Mouse (Mus musculus) right cerebral cortex, postnatal 25 days (tissue): ENCODE measurements at regions not wholly inside any gene's neighbourhood (a gene's known extent, or its start where the extent isn't known, plus 50 kb on each side); places are given as distances from the start of the nearest gene placed in this dataset.

ENCODE experiments used
- DNase-seq: peaks from one replicate; pipeline ENCODE4 v3.0.0; 2022

DNA sequence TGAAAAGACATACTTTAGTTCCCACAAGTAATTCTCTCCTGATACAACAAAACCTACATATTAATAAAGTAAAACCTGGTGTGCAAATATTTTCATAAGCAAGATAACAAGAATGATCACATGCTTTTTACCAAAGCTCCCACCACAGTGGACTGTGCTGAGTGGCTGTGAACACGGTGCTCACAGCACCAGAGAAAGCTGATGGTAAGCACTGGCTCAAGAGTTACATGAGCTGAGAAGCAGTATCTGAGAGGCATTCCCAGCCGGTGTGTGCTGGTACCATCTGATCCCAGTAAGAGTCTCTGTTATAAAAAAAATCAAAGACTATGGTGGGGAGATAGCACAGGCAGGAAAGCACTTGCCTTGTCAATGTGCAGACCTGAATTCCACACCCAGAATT lies 443.5 kb upstream of the Nrp1 start:
- no peak for DNase-seq

DNA sequence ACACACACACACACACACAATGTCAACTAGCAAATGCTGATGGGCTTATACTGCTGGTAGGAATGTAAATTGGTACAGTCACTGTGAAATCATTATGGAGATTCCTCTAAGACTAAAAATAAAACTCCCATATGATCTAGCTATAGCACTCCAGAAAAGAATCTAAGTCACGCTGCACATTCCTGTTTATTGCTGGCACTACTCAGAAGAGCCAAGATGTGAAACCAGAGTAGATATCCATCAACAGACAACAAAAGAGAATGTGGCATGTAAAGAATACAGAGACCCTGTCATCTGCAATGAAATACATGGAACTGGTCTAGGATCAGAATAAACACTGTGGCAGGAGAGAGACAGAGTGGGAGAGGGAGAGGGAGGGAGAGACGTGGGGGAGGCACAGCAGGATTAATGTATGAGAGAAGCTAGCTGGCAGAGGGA lies 442.8 kb upstream of the Nrp1 start:
- DNase-seq, result peak; percentile 28

DNA sequence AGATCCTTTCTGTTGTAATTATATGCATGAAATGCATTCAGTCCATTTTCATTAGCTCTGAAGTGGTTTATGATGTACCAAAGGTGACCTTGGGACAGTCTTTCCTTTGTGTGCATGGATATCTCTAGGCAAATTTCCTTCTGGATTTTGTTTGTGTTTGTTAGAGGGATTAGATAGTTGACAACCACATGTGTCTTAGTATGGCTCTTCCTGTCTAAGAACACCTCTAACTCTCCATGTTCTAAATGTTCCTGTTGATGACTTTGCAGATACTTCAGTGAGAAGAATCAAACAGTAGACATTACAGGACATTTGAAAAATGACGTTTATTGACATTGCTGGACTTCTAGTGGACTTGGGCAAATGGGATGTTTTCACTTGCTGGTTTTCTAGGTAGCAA lies 436.5 kb upstream of the Nrp1 start:
- DNase-seq, result no peak

DNA sequence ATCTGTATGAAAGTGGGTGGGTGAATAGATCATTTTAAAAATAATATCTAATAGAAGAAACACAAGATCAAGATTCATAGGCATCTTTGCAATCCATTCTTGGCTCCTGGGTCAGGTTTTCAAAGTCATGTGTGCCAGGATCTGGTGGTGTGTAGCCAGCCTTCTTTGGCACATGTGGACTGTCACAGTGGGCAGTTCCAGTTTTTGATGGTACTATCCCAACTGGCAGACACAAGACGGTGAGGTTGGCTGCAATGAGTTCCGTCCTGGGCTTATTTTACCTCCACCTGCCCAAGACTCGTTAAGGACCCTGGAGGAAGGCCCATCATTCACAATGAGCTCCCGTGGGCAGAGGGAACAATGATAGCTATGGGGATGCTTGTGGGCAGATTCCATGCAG lies 435.1 kb upstream of the Nrp1 start:
- DNase-seq, result no peak

DNA sequence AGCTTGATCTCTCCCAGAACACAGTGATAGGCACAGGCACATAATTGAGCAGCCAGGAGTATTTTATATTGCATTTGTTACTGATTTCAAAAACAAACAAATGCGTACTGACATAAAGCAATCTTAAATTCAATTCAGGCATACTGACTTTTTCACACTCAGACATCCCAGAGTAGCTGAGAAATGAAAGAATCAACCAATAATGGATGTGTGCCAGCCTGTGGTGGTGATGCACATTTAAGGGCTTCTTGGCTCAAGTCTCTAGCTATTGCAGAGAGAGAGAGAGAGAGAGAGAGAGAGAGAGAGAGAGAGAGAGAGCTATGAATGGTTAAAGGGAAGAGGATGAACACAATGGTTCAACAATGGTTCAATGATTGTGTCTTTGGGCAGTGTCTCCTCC lies 426.1 kb upstream of the Nrp1 start:
- DNase-seq, result no peak

DNA sequence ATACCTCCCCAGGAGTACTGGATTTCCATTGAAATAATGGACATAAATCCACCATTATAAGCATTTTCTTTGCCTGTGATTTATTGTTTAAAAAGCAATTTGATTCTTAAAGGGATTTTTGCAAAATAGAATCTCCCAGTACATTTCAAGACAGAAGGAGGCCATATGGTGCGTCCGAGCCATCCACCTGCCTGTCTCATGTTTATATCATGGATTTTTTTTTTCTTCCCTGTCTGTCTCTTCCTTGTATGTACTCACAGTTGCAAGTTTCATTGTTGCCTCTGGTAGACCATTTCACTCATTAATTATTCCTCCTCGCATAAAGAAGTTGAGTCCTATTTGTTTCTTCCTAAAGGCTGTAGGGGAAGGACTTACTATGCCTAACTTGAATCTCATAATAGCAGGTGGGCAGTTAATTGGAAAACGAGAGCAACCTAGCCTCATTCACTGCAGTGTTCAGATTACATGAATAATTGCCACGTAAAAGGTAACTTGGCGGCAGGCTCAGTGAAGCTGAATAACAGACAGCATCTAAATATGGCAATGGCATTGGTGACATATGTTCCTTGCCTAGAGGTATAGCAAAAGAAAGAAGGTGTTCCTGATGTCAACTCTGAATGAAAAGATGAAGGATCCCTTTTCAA lies 421.5 kb upstream of the Nrp1 start:
- DNase-seq, result no peak

DNA sequence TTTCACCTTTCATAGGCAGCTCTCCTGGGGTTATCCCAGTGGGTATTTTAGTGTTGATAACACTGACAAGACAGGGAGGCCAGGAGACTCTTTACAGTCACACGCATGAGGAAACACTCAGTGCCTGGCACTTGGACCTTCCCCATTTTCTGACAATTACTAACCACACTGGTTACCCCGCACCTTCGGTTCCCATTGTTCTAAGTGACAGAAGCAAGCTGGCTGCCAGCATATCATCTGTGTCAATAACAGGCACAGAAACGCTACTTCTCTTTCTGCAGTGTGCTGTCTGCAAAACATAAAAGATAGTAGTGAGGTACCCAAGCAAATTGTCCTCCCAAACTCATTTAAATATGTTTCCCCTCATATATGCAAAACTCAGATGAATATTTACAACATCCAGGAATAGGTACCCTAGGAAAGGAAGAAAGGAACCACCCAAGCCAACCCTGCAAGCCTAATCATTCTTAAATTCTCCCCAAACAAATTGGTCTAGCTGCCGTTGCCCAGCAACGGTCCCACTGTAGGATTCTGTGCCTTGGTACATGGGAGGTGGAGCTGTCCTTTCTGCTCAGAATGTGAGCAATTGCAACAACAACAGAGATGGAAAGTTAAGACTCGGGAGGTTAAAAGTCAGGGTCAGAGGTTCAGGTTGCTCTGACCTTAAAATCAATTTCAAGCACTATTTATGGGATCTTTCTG lies 419.0 kb upstream of the Nrp1 start:
- DNase-seq, result no peak

DNA sequence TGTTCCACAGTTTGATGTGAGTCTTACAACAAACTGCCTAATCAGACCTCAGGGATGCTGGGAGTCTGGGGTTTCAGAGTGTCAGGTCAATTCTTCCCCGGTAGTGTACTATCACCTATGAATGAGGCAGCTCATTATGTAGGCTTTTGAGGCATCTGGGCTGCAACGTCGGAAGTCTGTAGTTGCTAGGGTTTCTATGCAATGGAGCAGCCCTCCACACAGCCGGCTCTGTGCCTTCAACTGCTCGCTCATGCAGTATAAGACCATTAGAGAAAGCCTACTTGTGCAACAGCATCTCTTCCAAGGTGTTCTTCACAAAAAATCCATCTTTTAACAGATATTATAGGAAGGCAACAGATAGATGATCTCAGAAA lies 418.4 kb upstream of the Nrp1 start:
- DNase-seq, result no peak

DNA sequence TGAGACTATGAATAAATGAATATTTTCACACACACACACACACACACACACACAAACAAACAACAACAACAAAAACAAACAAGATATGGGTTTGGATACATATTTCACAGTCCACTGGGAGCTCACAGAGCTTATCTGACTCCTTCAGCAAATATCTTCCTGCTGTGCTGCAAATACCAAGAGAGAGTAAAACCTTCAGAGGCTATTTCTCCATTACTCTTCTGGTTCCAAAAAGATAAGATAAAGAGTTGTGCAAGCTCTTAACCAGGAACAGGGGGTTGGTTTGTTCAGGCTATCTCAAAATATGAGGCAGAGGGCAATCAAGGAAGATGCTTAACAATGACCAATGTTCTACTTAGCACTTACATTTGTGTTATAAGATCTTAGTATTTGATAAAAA lies 416.1 kb upstream of the Nrp1 start:
- no peak for DNase-seq

DNA sequence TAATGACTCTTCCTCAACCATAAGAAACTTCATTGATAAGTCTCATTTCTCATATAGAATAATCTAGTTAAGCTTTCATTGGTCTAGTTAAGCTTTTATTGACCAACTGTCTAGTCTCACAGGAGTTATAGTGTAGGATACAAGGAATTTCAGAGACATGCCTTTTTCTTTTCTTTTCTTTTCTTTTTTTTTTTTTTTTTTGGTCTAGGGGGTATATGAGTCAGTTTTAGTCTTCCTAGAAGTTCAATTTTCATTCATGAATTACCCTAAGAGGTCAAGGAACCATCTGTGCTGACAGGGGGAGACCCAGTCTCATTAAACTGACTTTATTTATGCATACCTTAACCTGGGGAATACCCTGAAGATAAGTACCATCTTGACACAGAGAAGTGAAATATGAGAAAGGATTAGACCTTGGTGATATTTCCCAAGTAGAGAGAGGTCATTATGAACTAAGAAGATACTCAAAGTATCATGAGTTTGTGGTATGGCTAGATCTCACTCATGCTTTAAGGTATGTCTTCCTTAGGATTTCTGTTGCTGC lies 413.4 kb upstream of the Nrp1 start:
- no peak for DNase-seq

DNA sequence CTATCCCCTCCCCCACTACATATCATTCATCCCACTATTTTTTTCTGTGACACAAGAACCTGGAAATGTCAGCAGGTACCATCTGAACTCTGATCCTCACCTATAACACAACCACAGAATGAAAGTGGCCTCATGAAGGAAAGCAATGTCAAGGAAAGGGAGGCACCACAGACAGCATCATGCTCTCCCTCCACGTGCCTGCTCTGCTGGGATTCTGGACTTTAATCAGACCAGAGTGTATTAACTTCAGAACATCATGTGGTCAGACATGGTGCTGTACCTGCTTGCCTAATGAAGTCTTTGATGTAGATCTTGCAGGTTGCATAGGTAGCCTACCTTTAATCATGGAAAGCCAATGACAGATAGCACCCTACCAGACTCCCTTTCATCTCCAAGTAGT lies 400.8 kb upstream of the Nrp1 start:
- no peak for DNase-seq

DNA sequence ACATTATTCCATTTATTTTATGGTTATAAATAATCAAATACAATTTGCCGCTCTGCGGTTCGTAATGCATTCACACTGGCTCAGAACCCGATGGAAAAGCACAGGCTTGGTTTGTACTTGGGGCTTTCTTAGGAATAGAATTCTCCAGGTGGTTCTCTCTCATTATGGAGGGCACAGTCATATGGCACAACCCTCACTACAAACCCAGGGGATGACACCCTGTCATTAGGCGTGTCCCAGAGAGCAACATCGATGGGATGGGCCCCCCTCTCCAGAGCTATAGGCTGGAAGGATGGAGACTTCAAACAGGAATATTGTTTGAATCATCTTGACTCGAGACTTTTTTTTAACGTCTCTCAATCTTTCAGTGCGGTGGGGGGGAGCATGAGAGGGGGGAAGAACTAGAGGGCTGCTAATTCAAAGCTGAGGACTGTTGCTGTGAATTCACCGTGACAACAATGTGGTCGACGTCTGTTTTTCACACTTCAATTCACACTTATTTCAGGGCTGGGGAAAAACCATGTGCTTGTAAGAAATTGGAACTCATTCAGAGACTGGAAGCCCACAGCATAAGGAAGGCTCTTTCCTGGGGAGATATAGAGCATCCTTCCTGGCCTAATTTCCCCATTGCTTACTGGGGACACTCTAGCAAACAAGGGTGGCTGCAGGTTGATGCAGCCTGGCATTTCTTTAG lies 399.9 kb upstream of the Nrp1 start:
- DNase-seq, result no peak

DNA sequence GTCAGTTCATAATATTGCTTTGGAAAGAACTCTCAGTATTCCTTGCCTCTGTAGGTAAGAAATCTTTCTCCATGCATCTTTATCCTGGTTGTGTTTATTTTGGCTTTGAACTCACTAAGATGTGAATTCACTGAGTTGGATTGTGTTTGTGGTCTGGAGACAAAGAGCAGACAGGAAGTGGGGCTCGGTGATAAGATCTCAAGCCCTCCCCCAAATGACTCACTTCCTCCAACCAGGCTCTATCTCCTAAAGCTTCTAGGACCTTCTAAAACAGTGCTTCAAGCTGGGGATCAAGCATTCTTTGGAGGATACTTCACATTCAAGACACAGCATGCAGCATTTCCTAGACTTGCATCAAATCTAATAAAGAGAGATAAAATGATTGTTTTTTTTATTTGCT lies 395.5 kb upstream of the Nrp1 start:
- no peak for DNase-seq

DNA sequence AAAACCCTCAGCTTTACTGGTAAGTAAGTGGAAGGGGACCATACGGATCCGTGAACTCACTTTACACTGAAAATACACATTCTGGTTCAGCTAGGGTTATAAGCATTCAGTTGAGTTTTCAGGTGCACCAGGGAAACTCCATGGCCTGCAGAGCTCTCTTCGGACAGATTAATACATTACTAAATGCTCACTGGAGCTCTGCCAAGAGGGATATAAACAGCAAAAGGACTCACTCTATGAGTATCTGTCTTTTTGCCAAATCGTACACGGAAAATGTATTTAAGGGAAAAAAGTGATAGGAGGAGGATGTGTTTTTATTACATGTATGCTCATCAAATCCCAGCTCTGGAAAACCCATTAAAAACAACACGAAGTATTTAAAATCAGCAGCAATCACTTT lies 394.8 kb upstream of the Nrp1 start:
- no peak for DNase-seq

DNA sequence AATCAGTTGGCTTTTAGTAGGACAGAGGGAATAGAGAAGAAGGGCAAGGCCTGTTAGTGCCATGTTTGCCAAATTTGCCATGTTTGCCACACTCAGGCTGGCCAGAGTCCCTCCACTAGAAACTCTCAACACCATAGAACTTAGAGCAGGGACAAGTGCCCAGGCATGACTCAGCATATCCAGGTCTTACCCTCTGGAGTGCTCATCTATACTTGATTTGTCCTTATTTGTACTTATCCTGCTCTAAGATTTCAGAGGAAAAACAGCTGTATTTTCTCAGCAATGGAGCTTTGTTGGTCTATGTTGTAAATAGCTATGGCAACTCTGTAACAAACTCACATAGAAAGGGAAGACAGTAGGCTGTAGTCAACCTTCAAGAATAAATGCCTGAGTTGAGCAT lies 393.6 kb upstream of the Nrp1 start:
- DNase-seq, result no peak

DNA sequence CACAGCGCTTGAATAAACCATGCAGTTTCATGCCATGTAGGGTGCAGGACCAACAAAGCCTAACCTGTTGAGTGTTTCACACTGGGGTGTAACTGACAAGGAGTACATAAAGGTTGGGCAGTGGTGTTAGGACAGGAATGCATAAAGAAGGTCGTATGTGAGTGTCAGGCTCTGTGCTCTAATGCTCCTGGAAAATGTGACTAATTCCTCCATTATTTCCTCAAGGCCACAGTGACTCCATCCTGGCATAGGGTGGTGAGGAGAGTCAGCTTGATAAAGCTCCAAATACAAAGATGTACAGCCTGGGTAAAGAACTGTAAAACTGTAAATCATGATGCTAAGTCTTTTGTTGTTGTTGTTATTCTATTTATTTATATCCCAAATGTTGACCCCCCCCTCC lies 393.1 kb upstream of the Nrp1 start:
- DNase-seq, result no peak

DNA sequence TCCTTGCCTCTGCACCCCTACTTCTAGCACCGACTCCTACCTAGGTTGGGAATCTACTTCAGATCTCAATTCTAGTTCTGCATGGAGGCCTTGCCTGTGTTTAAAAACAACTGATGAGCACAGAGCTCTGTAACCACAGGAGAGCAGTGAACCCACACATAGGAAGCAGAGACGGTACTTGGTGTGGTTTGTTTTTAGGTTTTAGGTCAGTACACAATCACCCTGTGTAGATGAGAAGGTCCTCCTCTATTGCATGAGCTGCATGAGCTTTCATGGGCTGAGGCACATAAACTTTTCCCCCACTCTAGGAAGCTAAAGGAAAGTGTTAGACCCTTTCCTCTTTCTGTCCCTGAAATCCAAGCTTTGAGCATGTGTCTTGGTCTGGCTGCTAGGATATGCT lies 390.4 kb upstream of the Nrp1 start:
- no peak for DNase-seq

DNA sequence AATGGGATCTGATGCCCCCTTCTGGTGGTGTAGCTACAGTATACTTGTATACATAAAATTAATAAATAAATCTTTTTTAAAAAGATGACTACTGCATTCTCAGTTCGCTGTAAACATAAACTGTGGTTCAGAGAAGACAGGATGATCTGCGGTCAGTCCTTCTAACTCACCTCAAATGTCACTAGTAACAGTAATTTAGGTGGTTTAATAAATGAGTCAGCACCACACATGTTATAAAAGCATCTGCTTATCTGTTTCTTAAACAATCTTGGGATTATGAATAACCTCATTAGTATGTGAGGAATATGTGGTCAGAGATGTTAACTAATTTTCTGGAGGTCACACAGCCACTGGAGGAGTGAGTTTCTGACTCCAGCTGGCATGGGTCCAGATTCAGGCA lies 385.2 kb upstream of the Nrp1 start:
- no peak for DNase-seq

DNA sequence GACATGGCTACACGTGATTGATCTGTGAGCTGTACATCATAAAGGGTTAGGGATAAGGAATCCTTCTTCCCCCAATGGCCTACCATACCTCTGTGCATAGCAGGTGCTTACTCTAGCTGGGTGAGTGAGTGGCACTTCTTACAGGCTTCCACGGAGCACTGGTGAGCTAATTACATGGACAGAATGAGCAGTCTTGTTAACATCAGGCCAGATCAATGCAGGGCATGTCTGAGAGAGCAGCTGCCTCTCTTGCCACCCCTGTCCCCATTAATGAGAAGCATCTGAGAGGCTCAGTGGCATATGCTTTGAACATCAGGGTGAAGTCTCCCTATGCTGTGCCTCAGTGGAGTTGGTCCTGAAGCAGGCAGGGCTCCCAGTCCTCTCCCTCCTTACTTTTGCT lies 380.7 kb upstream of the Nrp1 start:
- no peak for DNase-seq

DNA sequence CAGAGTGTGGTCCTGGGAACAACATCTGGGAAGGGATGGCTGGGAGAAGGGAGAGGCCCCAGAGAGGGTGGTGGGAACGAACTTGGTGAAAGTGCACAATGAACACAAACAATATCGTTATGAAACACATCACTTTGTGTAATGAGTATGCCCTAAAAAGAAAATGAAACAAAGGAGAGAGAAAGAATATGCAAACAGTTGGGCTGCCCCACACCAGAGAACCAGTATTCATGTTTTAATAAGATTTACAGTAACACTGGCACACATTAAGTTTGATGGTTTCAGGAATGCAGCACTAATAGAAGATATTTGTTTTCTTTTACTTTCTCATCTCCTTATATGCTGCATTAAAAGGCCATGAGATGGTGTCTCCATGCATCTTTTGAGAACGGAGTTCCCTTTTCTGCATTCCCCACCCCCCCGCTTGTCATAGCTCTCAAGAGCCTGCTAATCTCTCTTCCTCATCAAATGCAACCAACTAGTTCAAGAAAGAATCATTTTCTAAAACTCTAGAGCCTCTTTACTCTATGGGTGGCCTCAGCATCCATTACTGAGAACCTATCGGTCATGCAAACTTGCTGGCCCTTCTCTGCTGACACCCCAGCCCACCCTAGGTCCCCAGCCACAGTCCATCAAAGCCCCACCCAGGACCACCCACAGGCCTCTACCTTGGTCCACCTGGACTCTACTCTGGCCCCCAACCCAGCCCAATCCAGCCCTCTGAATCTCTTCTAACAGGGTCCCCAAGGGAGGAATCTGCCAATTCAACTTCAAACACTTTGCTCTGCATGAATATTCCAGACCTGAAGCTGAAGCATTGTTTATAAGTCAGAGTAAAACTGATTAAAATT lies 379.0 kb upstream of the Nrp1 start:
- no peak for DNase-seq

DNA sequence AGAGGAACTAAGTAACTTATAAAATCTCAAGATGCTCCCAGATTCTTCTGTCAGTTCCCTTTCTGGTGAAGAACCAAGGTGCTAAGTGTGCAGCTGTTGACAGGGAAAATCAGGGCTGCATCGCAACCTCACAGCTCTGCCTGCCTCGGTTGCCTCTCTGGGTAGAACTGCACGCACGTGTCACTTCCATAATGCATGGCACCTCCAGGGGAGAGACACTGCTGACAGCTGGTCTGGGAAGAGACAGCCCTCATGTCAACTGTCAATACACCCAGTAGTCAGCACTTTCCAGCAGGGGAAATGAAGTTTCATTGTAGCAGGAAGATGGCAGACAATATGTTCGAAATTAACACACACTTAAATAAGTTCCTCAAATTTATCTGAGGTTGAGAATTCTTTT lies 376.2 kb upstream of the Nrp1 start:
- no peak for DNase-seq

DNA sequence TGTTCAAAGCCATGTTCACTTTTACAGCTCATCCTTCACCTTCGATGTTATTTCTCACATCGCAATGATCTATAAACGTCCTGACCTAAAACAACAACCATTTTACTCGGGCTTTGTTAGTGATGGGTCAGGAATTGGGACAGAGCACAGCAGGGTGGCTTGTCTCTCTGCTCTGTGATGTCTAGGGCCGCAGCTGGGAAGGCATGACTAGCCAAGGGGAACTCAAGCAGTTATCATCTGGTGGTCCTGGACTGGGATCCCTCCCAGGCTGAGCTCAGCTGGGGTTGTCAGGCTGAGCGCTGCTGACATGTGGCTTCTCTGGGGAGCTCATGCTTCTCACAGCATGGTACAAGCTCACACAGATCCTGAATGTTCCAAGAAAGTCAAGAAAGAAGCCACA lies 372.8 kb upstream of the Nrp1 start:
- no peak for DNase-seq

DNA sequence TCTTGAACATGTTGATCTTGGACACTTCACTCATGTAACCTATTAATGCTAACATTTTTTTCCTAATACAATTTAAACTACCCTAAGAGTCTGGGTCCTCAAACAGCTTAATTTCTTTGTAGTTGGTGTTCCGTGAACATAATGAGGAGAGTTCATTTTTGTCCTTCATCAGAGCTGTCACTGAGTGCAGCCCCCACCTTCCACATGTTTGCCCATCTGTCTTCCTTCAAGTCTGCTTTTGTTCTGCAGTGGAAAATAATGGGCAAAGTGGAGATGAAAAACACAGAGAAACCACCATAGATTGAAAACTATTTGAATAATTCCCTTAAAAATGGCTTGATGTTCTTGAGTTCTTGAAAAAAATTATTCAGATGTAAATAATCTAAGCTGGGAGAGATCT lies 369.5 kb upstream of the Nrp1 start:
- no peak for DNase-seq
